Mouse (Mus musculus): ENCODE data around the gene Exosc5.

Gene Exosc5

GRCm38 (mm10) chr7:25637099-25637498, 21.9 kb upstream of the Exosc5 start:
- no peak for DNase-seq

- DNase-seq: peak; percentile 74
Measured at GRCm38 (mm10) chr7:25639754-25640153, 19.2 kb upstream of the Exosc5 start.

GRCm38 (mm10) chr7:25644136-25644535, 14.8 kb upstream of the Exosc5 start:
- DNase-seq: no peak

GRCm38 (mm10) chr7:25644631-25645030, 14.3 kb upstream of the Exosc5 start:
- peak in 1 of 2 experiments; percentile 61 for DNase-seq

GRCm38 (mm10) chr7:25645074-25645473, 13.9 kb upstream of the Exosc5 start:
- peak in 1 of 2 experiments; percentile 44 for DNase-seq

- DNase-seq: no peak
Measured at GRCm38 (mm10) chr7:25647574-25648123, 11.3 kb upstream of the Exosc5 start.

GRCm38 (mm10) chr7:25649839-25650238, 9.1 kb upstream of the Exosc5 start:
- DNase-seq: no peak

GRCm38 (mm10) chr7:25651281-25651680, 7.7 kb upstream of the Exosc5 start:
- DNase-seq: peak; percentile 47 to 51

GRCm38 (mm10) chr7:25652244-25652759, 6.7 kb upstream of the Exosc5 start:
- DNase-seq: no peak

- peak; percentile 79 to 86 for DNase-seq
Measured at GRCm38 (mm10) chr7:25655601-25656428, 3.1 kb upstream of the Exosc5 start.

GRCm38 (mm10) chr7:25657785-25658184, 1.2 kb upstream of the Exosc5 start:
- no peak for DNase-seq

- no peak for DNase-seq
Measured at GRCm38 (mm10) chr7:25666381-25666780, 7.4 kb downstream of the Exosc5 start.

- no peak for DNase-seq
Measured at GRCm38 (mm10) chr7:25669158-25669557, 10.2 kb downstream of the Exosc5 start.

- DNase-seq: no peak
Measured at GRCm38 (mm10) chr7:25669631-25670030, 10.7 kb downstream of the Exosc5 start.

- DNase-seq: no peak
Measured at GRCm38 (mm10) chr7:25670096-25670495, 11.1 kb downstream of the Exosc5 start.

GRCm38 (mm10) chr7:25671686-25672085, 12.7 kb downstream of the Exosc5 start:
- no peak for DNase-seq

GRCm38 (mm10) chr7:25672442-25672841, 13.5 kb downstream of the Exosc5 start:
- no peak for DNase-seq

GRCm38 (mm10) chr7:25674297-25674696, 15.3 kb downstream of the Exosc5 start:
- no peak for DNase-seq

- DNase-seq: peak in 1 of 2 experiments; percentile 32
Measured at GRCm38 (mm10) chr7:25674719-25675300, 15.8 kb downstream of the Exosc5 start, which contains the start of gene Tmem91. Tmem91 (minus strand) TSS chr7:25675166.

GRCm38 (mm10) chr7:25675405-25675804, 16.4 kb downstream of the Exosc5 start:
- no peak for DNase-seq

GRCm38 (mm10) chr7:25676085-25676781, 17.3 kb downstream of the Exosc5 start:
- DNase-seq: peak; percentile 100

GRCm38 (mm10) chr7:25677013-25677412, 18.0 kb downstream of the Exosc5 start:
- DNase-seq: no peak

GRCm38 (mm10) chr7:25679971-25680370, 21.0 kb downstream of the Exosc5 start:
- DNase-seq: no peak

Measured in cerebellum, postnatal 25 days (tissue).